In genomic region chr11:32798445-32798844, GRCm38 (mm10) we compare ENCODE assay signal across 20 mouse cellular contexts. TPM values are rescaled to one million over a fixed set of nuclear protein-coding genes. Genes with fewer than 3 reads are reported as not detected.
A peak's percentile ranks its signal among the peaks of the same experiment; 100 is the strongest.
DNase-seq lines count a peak whose midpoint lies in the region; ATAC-seq and TF ChIP-seq lines count a peak whose summit lies in the region.
"Had no signal": no experiment of that assay in that cellular context is flagged by ENCODE, and none has a peak within 500 bp of the region (broad histone marks: within the 10 kb centered on the region; RNA-seq: fewer than 3 reads in every experiment).

No protein-coding gene starts in this region.

- no peaks in the 10 kb centered on the region for H3K9me3 ChIP-seq in heart, postnatal 0 days (replicated peaks; ENCODE audit: control insufficient read depth, low read length)
- no peaks in the 10 kb centered on the region for H3K9me3 ChIP-seq in heart, embryonic 10.5 days
- no peaks in the 10 kb centered on the region for H3K9me3 ChIP-seq in kidney, postnatal 0 days (replicated peaks; ENCODE audit: low read length)
- H3K9me3 ChIP-seq in embryonic facial prominence, embryonic 14.5 days (ENCODE audit: control insufficient read depth, low read length), result no peaks in the 10 kb centered on the region
- H3K9me3 ChIP-seq in limb, embryonic 12.5 days, result 0 out of 2 replicates have a peak, but pooled peaks cover 3% of the 10 kb centered on the region
- H3K9me3 ChIP-seq: heart, embryonic 13.5 days; hindbrain, embryonic 15.5 days had no signal

- TF ChIP-seq CTCF in heart, postnatal 0 days (IDR thresholded peaks at IDR 0.05; ENCODE audit: low read depth), result no peak
- TF ChIP-seq CTCF in kidney, postnatal 0 days (IDR thresholded peaks at IDR 0.05; ENCODE audit: low read depth), result no peak
- no peak for TF ChIP-seq CTCF in kidney, adult 2 months (conservative IDR thresholded peaks at IDR 0.05; ENCODE audit: insufficient read depth, insufficient read length, low read depth, low read length)

- TF ChIP-seq POLR2A in kidney, adult 2 months (IDR thresholded peaks at IDR 0.05; ENCODE audit: low read depth, low read length), result no peak

- H3K27ac ChIP-seq in heart, postnatal 0 days (ENCODE audit: low read depth), result no peak overlapping the region
- no peak overlapping the region for H3K27ac ChIP-seq in heart, embryonic 10.5 days
- no peak overlapping the region for H3K27ac ChIP-seq in kidney, postnatal 0 days
- H3K27ac ChIP-seq in kidney, adult 2 months (ENCODE audit: insufficient read depth, low read depth, low read length), result no peak overlapping the region
- H3K27ac ChIP-seq in embryonic facial prominence, embryonic 14.5 days (replicated peaks; ENCODE audit: low read depth, low read length), result no peak overlapping the region
- peak overlapping the region; percentile 59; the same call in 1 of the 2 replicates for H3K27ac ChIP-seq in limb, embryonic 12.5 days
- H3K27ac ChIP-seq: heart, embryonic 13.5 days; hindbrain, embryonic 15.5 days; liver, embryonic 14.5 days had no signal

- H3K27me3 ChIP-seq in heart, postnatal 0 days (ENCODE audit: control insufficient read depth, insufficient read depth, low read length), result no peaks in the 10 kb centered on the region
- H3K27me3 ChIP-seq in heart, embryonic 10.5 days (ENCODE audit: insufficient read depth, poor library complexity, severe bottlenecking), result peaks cover 6% of the 10 kb centered on the region; the same call in 1 of the 2 replicates
- no peaks in the 10 kb centered on the region for H3K27me3 ChIP-seq in kidney, postnatal 0 days (ENCODE audit: insufficient read depth, low read length)
- H3K27me3 ChIP-seq in kidney, adult 2 months (replicated peaks; ENCODE audit: control insufficient read depth, insufficient read depth, low read length), result no peaks in the 10 kb centered on the region
- no peaks in the 10 kb centered on the region for H3K27me3 ChIP-seq in embryonic facial prominence, embryonic 14.5 days (replicated peaks; ENCODE audit: control insufficient read depth, insufficient read depth, low read length)
- no peaks in the 10 kb centered on the region for H3K27me3 ChIP-seq in limb, embryonic 12.5 days
- H3K27me3 ChIP-seq: hindbrain, embryonic 15.5 days had no signal

- TF ChIP-seq EP300 in heart, postnatal 0 days (IDR thresholded peaks at IDR 0.05; ENCODE audit: low read depth), result no peak

- DNase-seq in heart, postnatal 0 days (ENCODE audit: low spot score), result no peak
- DNase-seq in heart, embryonic 10.5 days (ENCODE audit: low spot score), result no peak
- DNase-seq in kidney, postnatal 0 days (ENCODE audit: low spot score), result peak; percentile 44
- no peak for DNase-seq in kidney, adult 2 months
- DNase-seq in embryonic facial prominence, embryonic 14.5 days (ENCODE audit: low spot score), result no peak
- no peak for DNase-seq in layer of hippocampus, postnatal 10 days (ENCODE audit: low spot score in 2 of 2)
- DNase-seq: gastrocnemius, postnatal 10 days; lung, postnatal 14 days; right cerebral cortex, adult 18-20 months had no signal

- 0 out of 2 replicates have a peak, but pooled peaks have one; percentile 20 for ATAC-seq in heart, postnatal 0 days (ENCODE audit: insufficient read depth, low read depth)
- ATAC-seq in kidney, postnatal 0 days (replicated peaks; ENCODE audit: low FRiP score, low read depth), result no peak; the same call in 1 of the 2 replicates
- ATAC-seq in embryonic facial prominence, embryonic 14.5 days (ENCODE audit: low read depth), result peak; percentile 42; the same call in 1 of the 2 replicates
- peak; percentile 53; the same call in 1 of the 2 replicates for ATAC-seq in limb, embryonic 12.5 days (ENCODE audit: insufficient number of reproducible peaks, insufficient read depth, low FRiP score, low TSS enrichment, low read depth)

- no peak overlapping the region for H3K4me2 ChIP-seq in heart, postnatal 0 days (ENCODE audit: low read depth, low read length)
- no peak overlapping the region for H3K4me2 ChIP-seq in kidney, postnatal 0 days (ENCODE audit: low read length)
- H3K4me2 ChIP-seq in embryonic facial prominence, embryonic 14.5 days (ENCODE audit: low read depth, low read length), result no peak overlapping the region
- no peak overlapping the region for H3K4me2 ChIP-seq in limb, embryonic 12.5 days
- H3K4me2 ChIP-seq: heart, embryonic 13.5 days; hindbrain, embryonic 15.5 days had no signal

- H3K9ac ChIP-seq in heart, postnatal 0 days (replicated peaks; ENCODE audit: low read depth, low read length), result no peak overlapping the region
- no peak overlapping the region for H3K9ac ChIP-seq in kidney, postnatal 0 days (ENCODE audit: low read depth, low read length)
- no peak overlapping the region for H3K9ac ChIP-seq in embryonic facial prominence, embryonic 14.5 days (ENCODE audit: low read depth, low read length)
- no peak overlapping the region for H3K9ac ChIP-seq in limb, embryonic 12.5 days (replicated peaks)
- H3K9ac ChIP-seq: heart, embryonic 13.5 days; hindbrain, embryonic 15.5 days; liver, embryonic 14.5 days had no signal

- WGBS in heart, postnatal 0 days, result 40% methylated on average over 4 of the region's 4 CpGs
- WGBS in heart, embryonic 10.5 days, result 60% methylated on average over 4 of the region's 4 CpGs
- WGBS in kidney, postnatal 0 days, result 31% methylated on average over 4 of the region's 4 CpGs
- 59% methylated on average over 4 of the region's 4 CpGs for WGBS in kidney, adult 2 months
- WGBS in embryonic facial prominence, embryonic 14.5 days, result 24% methylated on average over 4 of the region's 4 CpGs
- WGBS in limb, embryonic 12.5 days, result 11% methylated on average over 4 of the region's 4 CpGs

- 0 out of 2 replicates have a peak, but pooled peaks cover 4% of the 10 kb centered on the region for H3K4me1 ChIP-seq in heart, postnatal 0 days (ENCODE audit: control insufficient read depth, insufficient read depth)
- H3K4me1 ChIP-seq in heart, embryonic 10.5 days, result peaks cover 13% of the 10 kb centered on the region
- no peaks in the 10 kb centered on the region for H3K4me1 ChIP-seq in kidney, postnatal 0 days (replicated peaks; ENCODE audit: insufficient read depth, low read length)
- no peaks in the 10 kb centered on the region for H3K4me1 ChIP-seq in kidney, adult 2 months (ENCODE audit: control insufficient read depth, insufficient read depth, low read length)
- 0 out of 2 replicates have a peak, but pooled peaks cover 5% of the 10 kb centered on the region for H3K4me1 ChIP-seq in embryonic facial prominence, embryonic 14.5 days (ENCODE audit: control insufficient read depth, insufficient read depth, low read length)
- H3K4me1 ChIP-seq in limb, embryonic 12.5 days (replicated peaks), result peaks cover 55% of the 10 kb centered on the region

- no peaks in the 10 kb centered on the region for H3K36me3 ChIP-seq in heart, postnatal 0 days (replicated peaks; ENCODE audit: control insufficient read depth, insufficient read depth, low read length)
- H3K36me3 ChIP-seq in heart, embryonic 10.5 days, result no peaks in the 10 kb centered on the region
- no peaks in the 10 kb centered on the region for H3K36me3 ChIP-seq in kidney, postnatal 0 days (ENCODE audit: insufficient read depth, low read length)
- no peaks in the 10 kb centered on the region for H3K36me3 ChIP-seq in kidney, adult 2 months (ENCODE audit: control insufficient read depth, insufficient read depth, low read length)
- H3K36me3 ChIP-seq in embryonic facial prominence, embryonic 14.5 days (ENCODE audit: control insufficient read depth, insufficient read depth, low read length), result no peaks in the 10 kb centered on the region
- H3K36me3 ChIP-seq in limb, embryonic 12.5 days, result no peaks in the 10 kb centered on the region
- H3K36me3 ChIP-seq: heart, embryonic 13.5 days; hindbrain, embryonic 15.5 days had no signal

- no peak overlapping the region for H3K4me3 ChIP-seq in heart, postnatal 0 days (ENCODE audit: low read depth, low read length)
- H3K4me3 ChIP-seq in heart, embryonic 10.5 days, result no peak overlapping the region
- H3K4me3 ChIP-seq in kidney, postnatal 0 days (replicated peaks; ENCODE audit: low read depth, low read length), result no peak overlapping the region
- no peak overlapping the region for H3K4me3 ChIP-seq in kidney, adult 2 months (ENCODE audit: insufficient read depth, low read depth, low read length)
- H3K4me3 ChIP-seq in embryonic facial prominence, embryonic 14.5 days (ENCODE audit: low read depth, low read length), result no peak overlapping the region
- H3K4me3 ChIP-seq in limb, embryonic 12.5 days (replicated peaks), result no peak overlapping the region
- H3K4me3 ChIP-seq: erythroblast, embryonic 14.5 days; heart, embryonic 13.5 days; hindbrain, embryonic 15.5 days had no signal

RNA-seq across cellular contexts. Expression of gene Smim23, which starts 26.0 kb away (rescaled TPM):
- total RNA-seq in heart, postnatal 0 days (2014; rRNA removed; ENCODE audit: low replicate concordance), result not detected in 2 replicates
- not detected in 2 replicates for polyA plus RNA-seq in heart, postnatal 0 days (2015; fragmentation: Nextera tagmentation; extraction: Ambion mirVana)
- not detected in 2 replicates for polyA plus RNA-seq in heart, embryonic 10.5 days (2016; fragmentation: Nextera tagmentation; extraction: Ambion mirVana)
- not detected in 2 replicates for polyA plus RNA-seq in kidney, postnatal 0 days (2015; fragmentation: Nextera tagmentation; extraction: Ambion mirVana)
- polyA plus RNA-seq in kidney, adult 2 months (2012; rRNA removed), result not detected in 2 replicates
- polyA plus RNA-seq in embryonic facial prominence, embryonic 14.5 days (2014; fragmentation: Nextera tagmentation; extraction: Ambion mirVana), result not detected in 2 replicates
- not detected in 2 replicates for polyA plus RNA-seq in limb, embryonic 12.5 days (2016; fragmentation: Nextera tagmentation; extraction: Ambion mirVana)
- not detected for total RNA-seq in layer of hippocampus, postnatal 10 days (2021)
- total RNA-seq: adrenal gland, postnatal 4 days; gastrocnemius, postnatal 10 days; layer of hippocampus, adult 18-20 months; megakaryocyte-erythroid progenitor cell, adult 5-6 weeks; monocyte, adult 5-6 weeks had no signal
- polyA plus RNA-seq: C2C12; erythroblast, embryonic 14.5 days; heart, embryonic 13.5 days; hindbrain, embryonic 15.5 days; liver, embryonic 14.5 days; spleen, adult 2 months had no signal
